Mouse (Mus musculus) kidney, postnatal 14 days (tissue): ENCODE measurements around the gene Sbno1.
"Not testable (repeated sequence)": the region's sequence is repeated elsewhere in the genome, so short reads cannot be mapped to it uniquely, and the experiment has no call there.

Experiments used
- DNase-seq: peaks from one replicate; pipeline ENCODE4 v3.0.0; 2022; ENCODE audit warnings: mixed read lengths

Gene Sbno1

DNA sequence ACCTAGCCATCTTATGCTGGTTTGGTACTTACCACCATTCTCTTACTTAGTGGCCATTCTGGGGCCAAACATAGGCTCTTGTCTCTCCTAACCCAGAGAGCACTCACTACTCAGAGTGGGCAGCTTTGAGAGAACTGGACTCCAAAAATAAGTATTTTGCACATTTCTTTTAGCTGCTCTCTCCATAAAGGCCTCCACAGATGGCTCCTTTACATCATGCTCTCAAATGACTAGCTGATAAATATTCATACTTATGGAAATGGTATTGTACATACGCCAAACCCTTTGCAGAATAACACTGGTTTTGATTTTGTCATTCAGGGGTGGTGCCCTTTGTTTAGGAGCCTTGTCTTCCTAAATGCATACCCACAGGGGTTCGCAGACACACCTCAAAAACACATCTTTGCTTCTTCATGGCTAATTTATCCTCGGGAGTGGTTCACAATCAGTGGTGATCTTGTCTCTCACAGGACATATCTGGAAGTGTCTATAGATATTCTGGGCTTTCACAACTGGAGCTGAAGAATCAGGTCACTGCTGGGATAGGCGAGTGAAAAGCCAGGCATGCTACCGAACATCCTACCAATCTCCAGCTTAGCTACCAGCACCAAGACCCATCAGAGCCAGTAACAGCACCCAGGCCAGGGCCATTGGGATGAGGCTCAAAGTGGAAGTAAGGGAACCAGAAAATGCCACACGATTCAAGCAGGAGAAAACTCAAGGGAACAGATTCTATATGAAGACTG is 61.5 kb downstream of the Sbno1 start:
- no peak for DNase-seq

GRCm38 (mm10) chr5:124362982-124363381 is 62.8 kb downstream of the Sbno1 start, which contains the start of gene Cdk2ap1:
TSS of gene Cdk2ap1 (minus strand) at chr5:124363082.
- not testable (repeated sequence) for DNase-seq

- DNase-seq: no peak
Observed at GRCm38 (mm10) chr5:124359641-124360040, 66.2 kb downstream of the Sbno1 start.

DNA sequence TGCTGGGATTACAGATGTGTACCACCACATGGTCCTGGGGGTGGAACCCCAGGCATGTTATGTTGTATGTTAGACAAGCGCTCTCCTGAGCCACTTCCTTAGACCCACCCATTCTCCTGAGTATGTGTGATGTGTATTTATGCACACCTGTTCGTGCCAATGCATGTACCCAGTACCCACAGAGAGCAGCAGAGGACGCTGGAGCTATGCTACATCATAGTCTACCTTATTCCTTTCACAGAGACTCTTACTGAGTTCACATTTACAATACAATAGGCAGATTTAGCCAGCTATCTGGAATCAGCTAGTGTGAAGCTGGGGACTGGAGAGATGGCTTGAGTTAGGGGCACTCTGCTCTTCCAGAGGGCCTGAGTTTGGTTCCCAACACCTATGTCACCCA is 69.1 kb downstream of the Sbno1 start:
- no peak for DNase-seq

GRCm38 (mm10) chr5:124355425-124355959 is 70.3 kb downstream of the Sbno1 start:
- DNase-seq: no peak

- peak; percentile 69 for DNase-seq
Observed at GRCm38 (mm10) chr5:124354574-124355424, 71.0 kb downstream of the Sbno1 start.

DNA sequence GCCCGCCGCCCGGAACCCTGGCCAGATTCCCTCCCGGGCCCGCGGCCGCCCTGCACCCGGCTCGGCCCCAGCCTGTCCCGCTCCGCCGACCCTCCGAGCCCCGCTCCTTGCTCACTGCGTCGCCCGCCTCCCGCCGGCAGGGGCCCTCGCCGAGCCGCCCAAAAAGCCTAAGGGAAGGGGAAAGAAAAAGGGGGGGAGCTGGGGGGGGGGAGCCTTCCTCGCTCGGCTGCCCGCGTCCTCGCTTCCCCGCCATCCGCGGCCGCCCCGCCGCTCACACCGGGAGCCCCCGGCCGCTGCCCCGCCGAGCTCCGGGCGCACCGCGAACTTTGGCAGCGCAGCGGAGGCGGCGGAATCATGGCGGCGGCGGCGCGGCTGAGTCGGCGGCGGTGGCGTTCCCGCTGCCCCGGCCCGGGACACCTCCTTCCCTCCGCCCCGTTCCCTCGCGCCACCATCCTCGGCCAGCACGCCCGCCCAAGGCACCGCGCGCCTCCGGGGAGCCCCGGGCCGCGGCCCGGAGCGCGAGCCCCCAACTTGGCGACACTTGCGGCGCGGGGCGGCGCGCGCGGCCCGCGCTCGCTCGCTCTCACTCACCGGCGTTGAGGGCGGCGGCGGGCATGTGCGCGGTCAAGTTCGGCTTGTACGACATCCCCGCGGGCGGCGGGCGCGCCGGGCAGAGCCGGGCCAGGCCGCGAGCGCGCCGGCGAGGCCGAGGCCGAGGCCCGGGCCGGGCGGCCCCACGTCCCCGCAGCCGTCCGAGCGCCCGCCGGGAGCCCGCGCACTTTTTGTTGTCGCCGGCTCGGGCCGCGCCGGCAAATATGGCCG is 71.9 kb downstream of the Sbno1 start:
- peak; percentile 75 for DNase-seq

DNA sequence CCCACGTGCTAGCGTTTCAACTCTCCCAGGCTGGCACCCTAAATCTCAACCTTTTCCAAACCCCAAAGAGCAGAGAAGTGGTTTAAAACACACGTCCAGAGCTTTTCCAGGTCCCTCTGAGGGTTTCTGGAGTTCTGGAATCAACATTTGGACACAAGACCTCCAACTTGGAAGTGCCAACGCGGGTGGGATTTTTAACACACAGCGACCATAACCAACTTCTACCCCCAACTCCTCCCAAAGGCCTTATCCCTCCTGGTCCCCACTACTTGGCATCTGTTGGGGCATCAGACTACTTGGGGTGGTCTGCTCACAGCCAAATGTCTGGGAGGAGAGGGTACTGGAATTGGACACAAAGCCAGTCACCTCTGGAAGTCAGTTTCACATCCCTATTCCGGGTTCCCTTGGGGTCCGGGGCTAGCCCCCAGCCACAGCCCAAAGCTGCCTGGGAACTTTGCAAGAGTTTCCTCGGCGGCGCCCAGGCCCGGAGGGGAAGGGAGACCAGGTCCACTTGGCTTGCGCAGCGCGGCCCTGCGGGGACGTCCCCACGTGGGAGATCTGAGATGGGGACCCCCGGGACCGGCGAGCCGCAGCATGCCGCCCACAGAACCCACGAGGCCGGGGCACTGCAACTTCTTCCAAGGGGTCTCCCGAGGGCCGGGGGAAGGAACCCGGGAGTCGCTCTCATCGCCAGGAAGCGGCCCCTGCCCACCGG is 72.6 kb downstream of the Sbno1 start:
- DNase-seq: peak; percentile 55

GRCm38 (mm10) chr5:124352141-124352920 is 73.5 kb downstream of the Sbno1 start:
- DNase-seq: peak; percentile 88

DNA sequence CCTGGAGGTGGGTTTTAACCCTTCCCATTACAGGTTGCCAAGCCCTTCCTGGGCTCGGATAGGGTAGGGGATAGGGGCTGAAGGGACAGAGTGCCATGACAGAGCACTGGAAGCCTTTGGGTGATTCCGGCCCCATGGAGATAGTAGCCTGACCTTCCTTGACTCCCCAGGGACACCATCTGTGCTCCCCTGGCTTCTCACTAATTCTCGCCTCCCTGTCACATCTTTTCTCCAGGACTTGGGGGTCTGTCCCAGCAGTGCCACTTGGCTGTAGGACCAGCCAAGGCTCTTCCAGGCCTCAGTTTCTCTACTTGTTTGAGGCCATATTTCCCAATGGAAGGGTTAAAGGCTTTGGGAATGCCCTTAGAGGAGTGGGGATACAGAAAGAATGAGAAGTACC is 74.2 kb downstream of the Sbno1 start:
- no peak for DNase-seq

GRCm38 (mm10) chr5:124351111-124351560 is 74.7 kb downstream of the Sbno1 start:
- peak; percentile 69 for DNase-seq

DNA sequence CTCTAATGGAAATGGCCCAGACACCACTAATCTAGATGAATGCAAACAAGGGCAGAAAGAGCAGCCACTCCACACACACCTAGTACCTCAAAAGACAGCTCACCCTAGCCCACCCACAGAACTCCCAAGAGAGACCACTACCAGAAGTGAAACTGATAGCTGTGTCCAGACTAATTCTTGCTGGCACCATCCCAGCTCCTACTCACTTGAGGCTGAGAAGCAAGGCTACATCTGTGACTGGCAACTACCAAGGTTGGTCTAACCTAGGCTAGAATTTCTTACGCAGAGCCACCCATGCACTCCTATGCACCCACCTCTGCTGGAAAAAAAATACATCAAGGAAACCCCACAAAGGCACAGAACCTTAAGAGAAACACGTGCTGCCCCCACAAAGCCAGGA is 75.5 kb downstream of the Sbno1 start:
- DNase-seq: no peak

- no peak for DNase-seq
Observed at GRCm38 (mm10) chr5:124349196-124349595, 76.6 kb downstream of the Sbno1 start.

DNA sequence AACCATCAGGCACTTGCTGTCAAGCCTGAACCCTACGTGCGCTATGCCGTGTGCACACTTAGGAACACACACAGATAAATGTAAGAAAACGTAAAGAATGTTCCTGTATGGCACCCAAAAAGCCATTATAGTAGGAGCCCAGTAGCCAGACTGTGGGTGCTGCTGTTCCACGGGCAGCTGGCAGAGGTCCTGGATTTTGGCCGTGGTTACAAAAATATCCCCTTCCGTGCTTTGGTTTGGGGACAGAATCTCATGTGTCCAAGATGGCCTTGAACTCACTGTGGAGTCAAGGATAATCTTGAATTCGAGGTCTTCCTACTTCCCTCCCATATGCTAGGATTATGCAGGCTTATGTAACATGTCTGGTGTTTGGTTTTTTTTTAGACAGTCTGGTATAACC is 82.9 kb downstream of the Sbno1 start:
- DNase-seq: no peak

GRCm38 (mm10) chr5:124341753-124342339 is 84.0 kb downstream of the Sbno1 start:
- DNase-seq: peak; percentile 49

DNA sequence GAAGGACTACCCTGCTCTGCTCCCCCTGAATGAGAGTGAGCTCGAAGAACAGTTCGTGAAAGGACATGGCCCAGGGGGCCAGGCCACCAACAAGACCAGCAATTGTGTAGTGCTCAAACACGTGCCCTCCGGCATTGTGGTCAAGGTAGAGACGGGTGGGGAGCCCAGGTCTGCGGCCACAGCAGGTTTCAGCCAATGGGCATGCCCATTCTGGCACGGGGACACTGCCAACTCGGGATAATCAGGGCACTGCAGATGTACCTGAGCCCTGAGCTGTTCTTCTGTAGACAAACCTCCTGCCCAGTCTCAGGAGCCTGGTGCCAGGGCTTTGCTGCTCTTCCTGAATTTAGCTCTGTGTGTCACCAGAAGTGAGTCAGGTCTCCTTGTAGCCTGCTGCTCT is 87.0 kb downstream of the Sbno1 start:
- no peak for DNase-seq

DNA sequence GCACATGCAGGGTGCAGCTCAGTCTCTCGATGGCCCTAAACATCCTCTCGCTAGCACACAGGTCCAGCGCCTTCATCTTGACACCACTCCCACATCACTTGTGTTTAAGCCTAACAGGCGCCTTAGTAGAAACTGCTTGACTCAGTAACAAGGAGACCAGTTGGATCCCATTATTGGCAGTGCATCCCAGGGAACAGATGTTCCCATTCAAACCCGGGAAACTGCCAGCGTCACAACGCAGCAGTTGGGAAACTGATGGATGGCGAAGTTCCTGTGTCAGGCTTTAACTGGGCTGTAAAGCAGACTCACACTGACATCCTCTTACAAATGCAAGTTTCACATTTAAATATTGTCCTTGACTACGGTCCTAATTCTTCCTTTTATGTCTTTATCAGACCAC is 87.9 kb downstream of the Sbno1 start:
- DNase-seq: peak; percentile 77

GRCm38 (mm10) chr5:124337103-124337502 is 88.7 kb downstream of the Sbno1 start:
- no peak for DNase-seq

DNA sequence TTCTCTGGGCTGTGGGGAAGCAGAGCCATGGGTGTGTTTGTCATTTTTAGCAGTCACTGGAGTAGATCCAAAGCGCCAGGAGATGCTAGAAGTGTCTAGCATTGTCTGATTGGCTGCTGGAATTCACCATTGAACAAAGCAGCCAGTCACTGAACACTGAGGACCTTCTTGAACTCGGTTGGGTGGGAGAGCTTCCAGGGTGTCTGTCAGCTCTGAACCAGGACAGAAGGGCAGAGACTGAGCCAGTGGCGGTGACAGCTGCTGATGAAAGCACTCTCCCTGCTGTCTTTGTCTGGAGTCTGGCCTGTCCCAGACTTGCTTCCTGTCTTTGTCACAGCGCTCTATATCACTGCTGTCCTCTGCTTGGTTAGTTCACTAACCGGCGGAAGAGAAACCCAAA is 91.4 kb downstream of the Sbno1 start:
- DNase-seq: peak; percentile 83

DNA sequence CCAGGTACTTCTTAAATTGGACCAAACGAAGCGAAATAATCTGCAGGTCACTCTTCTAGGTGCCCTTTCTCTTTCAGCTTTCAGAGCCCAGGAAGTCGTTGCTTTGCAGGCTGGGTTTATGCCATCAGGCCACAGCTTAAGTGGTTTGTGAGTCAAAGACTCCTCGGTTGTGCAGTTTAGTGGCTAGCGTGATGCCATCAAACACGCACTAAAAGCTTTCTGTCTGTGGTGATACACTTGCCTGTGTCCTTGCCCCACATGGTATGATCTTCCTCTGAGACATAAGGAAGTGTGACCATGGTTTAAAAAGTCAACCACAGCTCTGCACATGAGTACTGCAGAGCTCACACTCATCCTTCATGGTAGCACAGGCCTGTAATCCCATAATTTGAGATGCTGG is 95.7 kb downstream of the Sbno1 start:
- DNase-seq: no peak
